Mouse (Mus musculus) kidney, embryonic 14.5 days (tissue): ENCODE measurements around the gene Msi2. TPM values are rescaled to one million over a fixed set of nuclear protein-coding genes. Genes with fewer than 3 reads are reported as not detected.

Source experiments
- ATAC-seq: fragments of 200-750 bp; cut with Nextera tagmentation; 2 replicates; pipeline ENCODE4 v1.8.0; 2017; ENCODE audit warnings: moderate number of reproducible peaks, mild to moderate bottlenecking, moderate TSS enrichment, moderate library complexity; ENCODE audit not compliant: low FRiP score, low TSS enrichment
- H3K27ac ChIP-seq: fragments of 300-500 bp; sonication (generic); 2 replicates; pipeline ENCODE4 v1.5.1; 2014; ENCODE audit warnings: low read depth, mild to moderate bottlenecking, low read length, moderate library complexity, mixed read lengths
- H3K27me3 ChIP-seq: fragments of 300-500 bp; sonication (generic); 2 replicates; pipeline ENCODE4 v1.6.1; 2014; ENCODE audit warnings: mild to moderate bottlenecking, low read length; ENCODE audit not compliant: control insufficient read depth, insufficient read depth
- H3K36me3 ChIP-seq: fragments of 300-500 bp; sonication (generic); 2 replicates; pipeline ENCODE4 v1.6.1; 2014; ENCODE audit warnings: low read length, mixed read lengths; ENCODE audit not compliant: control insufficient read depth, insufficient read depth
- H3K4me1 ChIP-seq: fragments of 300-500 bp; sonication (generic); 2 replicates; pipeline ENCODE4 v1.6.1; 2014; ENCODE audit warnings: low read length, mixed read lengths; ENCODE audit not compliant: control insufficient read depth, insufficient read depth
- H3K4me2 ChIP-seq: fragments of 300-500 bp; sonication (generic); replicated peaks from 2 replicates; pipeline ENCODE4 v1.6.1; 2014; ENCODE audit warnings: low read depth, mild to moderate bottlenecking, low read length
- H3K4me3 ChIP-seq: fragments of 300-500 bp; sonication (generic); 2 replicates; pipeline ENCODE4 v1.5.1; 2014; ENCODE audit warnings: mild to moderate bottlenecking, low read length
- H3K9ac ChIP-seq: fragments of 300-500 bp; sonication (generic); 2 replicates; pipeline ENCODE4 v1.6.1; 2014; ENCODE audit warnings: low read depth, mild to moderate bottlenecking, low read length, moderate library complexity
- H3K9me3 ChIP-seq: fragments of 300-500 bp; sonication (generic); 2 replicates; pipeline ENCODE4 v1.6.1; 2016; ENCODE audit warnings: low read length; ENCODE audit not compliant: control insufficient read depth
- WGBS: fragments of 180-500 bp; shearing (Covaris S2); extraction: QIAGEN DNeasy Blood & Tissue Kit; methylation state at CpG from one replicate; pipeline ENCODE4 v1.1.7; 2014; 5-methylcytosine and 5-hydroxymethylcytosine counted together
- microRNA-seq: library from miRNA; unstranded; fragments of <30 nt; microRNA quantifications from one replicate; pipeline ENCODE4, GENCODE M21; 2016
- polyA plus RNA-seq: library from polyadenylated mRNA; unstranded; fragments of >200 nt; fragmentation: Nextera tagmentation; extraction: Ambion mirVana; gene quantifications from 2 replicates; pipeline ENCODE4 v1.2.1, GENCODE M21; 2014

Gene Msi2
- polyA plus RNA-seq, 1 experiment from 2014 or later: 30.8 TPM

DNA sequence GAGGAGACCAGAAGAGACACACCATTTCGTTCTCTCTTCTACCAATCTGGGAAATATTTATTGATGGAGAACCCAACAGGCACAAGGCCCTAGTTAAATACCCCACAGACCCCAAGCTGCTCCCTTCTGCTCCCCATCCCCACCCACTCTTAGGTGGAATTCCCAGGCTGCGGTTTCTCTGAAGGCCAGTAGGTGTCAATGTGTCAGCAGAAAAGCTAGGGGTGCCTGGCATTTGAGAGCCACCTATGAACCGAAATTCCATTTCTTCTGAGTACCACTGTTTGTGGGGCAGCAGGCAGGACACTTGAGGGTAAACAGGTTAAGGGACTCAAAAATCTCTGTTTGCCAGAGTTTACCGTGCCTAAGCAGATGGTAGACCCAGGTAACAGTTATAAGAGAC, 426.6 kb downstream of the Msi2 start:
- H3K27me3 ChIP-seq: no peaks in the 10 kb centered on the region; the same call in 1 of the 2 replicates
- WGBS: 37% methylated on average over 4 of the region's 4 CpGs
- no peak overlapping the region for H3K4me3 ChIP-seq
- no peaks in the 10 kb centered on the region for H3K36me3 ChIP-seq
- H3K9me3 ChIP-seq: no peaks in the 10 kb centered on the region
- H3K9ac ChIP-seq: no peak overlapping the region
- H3K27ac ChIP-seq: no peak overlapping the region
- no peak for ATAC-seq
- peaks cover 34% of the 10 kb centered on the region for H3K4me1 ChIP-seq
- no peak overlapping the region for H3K4me2 ChIP-seq

DNA sequence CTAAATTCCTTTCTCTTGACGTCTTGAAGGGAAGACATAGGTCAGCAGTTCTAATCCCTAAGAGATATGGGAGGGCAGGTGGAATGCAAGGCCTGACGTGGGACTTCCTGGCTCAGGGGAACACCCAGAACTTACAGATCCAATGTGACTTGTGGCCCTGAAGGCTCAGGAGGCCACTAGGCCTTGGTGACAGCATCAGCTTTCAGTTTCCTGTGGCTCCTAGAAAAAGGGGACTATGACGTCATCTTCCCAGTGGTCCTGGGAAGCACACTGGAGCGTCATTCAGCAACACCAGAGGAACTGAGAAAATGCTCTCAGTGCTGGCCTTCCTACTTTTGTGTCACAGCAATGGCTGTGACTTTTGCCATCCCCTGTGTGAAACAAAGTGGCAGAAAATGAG, 427.1 kb downstream of the Msi2 start:
- no peak overlapping the region for H3K9ac ChIP-seq
- H3K4me2 ChIP-seq: no peak overlapping the region
- no peak for ATAC-seq
- no peaks in the 10 kb centered on the region for H3K9me3 ChIP-seq
- H3K27me3 ChIP-seq: no peaks in the 10 kb centered on the region; the same call in 1 of the 2 replicates
- H3K27ac ChIP-seq: no peak overlapping the region
- 59% methylated on average over 4 of the region's 4 CpGs for WGBS
- no peak overlapping the region for H3K4me3 ChIP-seq
- no peaks in the 10 kb centered on the region for H3K36me3 ChIP-seq
- peaks cover 34% of the 10 kb centered on the region for H3K4me1 ChIP-seq

Small RNA genes within 50 kb of the gene (microRNA-seq; reads per million reads assigned to microRNA genes)
- gene Mir378b: 1.1 reads per million

Other genes with a start within 250 kb of the Msi2 start
- gene Akap1, start 146.1 kb upstream of the Msi2 start, polyA plus RNA-seq: 12.0 and 20.2 TPM in 2 replicates
- 90.5 and 110 TPM in 2 replicates for gene Scpep1, start 237.0 kb upstream of the Msi2 start, polyA plus RNA-seq
- gene Elobl, start 248.4 kb upstream of the Msi2 start, polyA plus RNA-seq: not detected in 2 replicates